Mouse (Mus musculus): Measurements from ENCODE around the gene Rapgef1. TPM values are rescaled to one million over a fixed set of nuclear protein-coding genes. Genes with fewer than 3 reads are reported as not detected.

Rapgef1 gene
- polyA plus RNA-seq, 1 experiment from 2014 or later, result 11.6 TPM

GRCm38 (mm10) chr2:29666589-29666988, 47.1 kb downstream of the Rapgef1 start:
- peaks cover 74% of the 10 kb centered on the region for H3K4me1 ChIP-seq (replicated peaks)
- no peaks in the 10 kb centered on the region for H3K36me3 ChIP-seq
- WGBS, result 9% methylated on average over 7 of the region's 7 CpGs
- H3K9ac ChIP-seq, result no peak overlapping the region
- no peaks in the 10 kb centered on the region for H3K9me3 ChIP-seq (replicated peaks)
- H3K27ac ChIP-seq, result peak overlapping the region; percentile 42
- H3K27me3 ChIP-seq, result no peaks in the 10 kb centered on the region
- H3K4me3 ChIP-seq, result no peak overlapping the region
- ATAC-seq (replicated peaks; ENCODE audit: insufficient number of reproducible peaks, insufficient read depth, low FRiP score, low read depth), result peak; percentile 41; the same call in 1 of the 2 replicates
- peak overlapping the region; percentile 24; the same call in 1 of the 2 replicates for H3K4me2 ChIP-seq

- H3K36me3 ChIP-seq, result no peaks in the 10 kb centered on the region
- no peak for ATAC-seq (replicated peaks; ENCODE audit: insufficient number of reproducible peaks, insufficient read depth, low FRiP score, low read depth)
- H3K9me3 ChIP-seq (replicated peaks), result no peaks in the 10 kb centered on the region
- WGBS, result 76% methylated on average over 4 of the region's 4 CpGs
- no peak overlapping the region for H3K4me3 ChIP-seq
- H3K9ac ChIP-seq, result 0 out of 2 replicates have a peak overlapping the region, but pooled peaks have one; percentile 0
- H3K4me1 ChIP-seq (replicated peaks), result peaks cover 74% of the 10 kb centered on the region
- H3K27ac ChIP-seq, result peak overlapping the region; percentile 42; the same call in 1 of the 2 replicates
- peak overlapping the region; percentile 24; the same call in 1 of the 2 replicates for H3K4me2 ChIP-seq
- no peaks in the 10 kb centered on the region for H3K27me3 ChIP-seq
These were observed 47.6 kb downstream of the Rapgef1 start for GRCm38 (mm10) chr2:29667109-29667508.

- H3K4me1 ChIP-seq (replicated peaks), result peaks cover 74% of the 10 kb centered on the region
- H3K4me3 ChIP-seq, result no peak overlapping the region
- H3K27ac ChIP-seq, result no peak overlapping the region
- H3K9ac ChIP-seq, result no peak overlapping the region
- ATAC-seq (replicated peaks; ENCODE audit: insufficient number of reproducible peaks, insufficient read depth, low FRiP score, low read depth), result no peak
- H3K9me3 ChIP-seq (replicated peaks), result no peaks in the 10 kb centered on the region
- no peaks in the 10 kb centered on the region for H3K36me3 ChIP-seq
- WGBS, result 76% methylated on average over 7 of the region's 7 CpGs
- no peak overlapping the region for H3K4me2 ChIP-seq
- H3K27me3 ChIP-seq, result no peaks in the 10 kb centered on the region
These were observed 48.6 kb downstream of the Rapgef1 start for GRCm38 (mm10) chr2:29668011-29668691.

GRCm38 (mm10) chr2:29668963-29669362, 49.4 kb downstream of the Rapgef1 start:
- Histone ChIP-seq H3K4me2 (no peak overlapping the region), H3K36me3 (no peaks in the 10 kb centered on the region), H3K9me3 (replicated peaks) (no peaks in the 10 kb centered on the region), H3K4me1 (replicated peaks) (peaks cover 67% of the 10 kb centered on the region), H3K4me3 (no peak overlapping the region), H3K27ac (no peak overlapping the region), H3K9ac (no peak overlapping the region), H3K27me3 (no peaks in the 10 kb centered on the region)
- 86% methylated on average over 4 of the region's 4 CpGs for WGBS
- no peak for ATAC-seq (replicated peaks; ENCODE audit: insufficient number of reproducible peaks, insufficient read depth, low FRiP score, low read depth)

GRCm38 (mm10) chr2:29669711-29670110, 50.2 kb downstream of the Rapgef1 start:
- H3K4me3 ChIP-seq, result no peak overlapping the region
- H3K27me3 ChIP-seq, result no peaks in the 10 kb centered on the region
- H3K9me3 ChIP-seq (replicated peaks), result no peaks in the 10 kb centered on the region
- no peak overlapping the region for H3K4me2 ChIP-seq
- no peak for ATAC-seq (replicated peaks; ENCODE audit: insufficient number of reproducible peaks, insufficient read depth, low FRiP score, low read depth)
- H3K4me1 ChIP-seq (replicated peaks), result peaks cover 71% of the 10 kb centered on the region
- no peak overlapping the region for H3K9ac ChIP-seq
- peak overlapping the region; percentile 63; the same call in 1 of the 2 replicates for H3K27ac ChIP-seq
- no peaks in the 10 kb centered on the region for H3K36me3 ChIP-seq

GRCm38 (mm10) chr2:29670231-29670991, 50.9 kb downstream of the Rapgef1 start:
- H3K4me1 ChIP-seq (replicated peaks), result peaks cover 73% of the 10 kb centered on the region
- WGBS, result 28% methylated on average over 9 of the region's 9 CpGs
- peak overlapping the region; percentile 63 for H3K27ac ChIP-seq
- no peak overlapping the region for H3K9ac ChIP-seq
- H3K4me3 ChIP-seq, result no peak overlapping the region
- peak; percentile 25 for ATAC-seq (replicated peaks; ENCODE audit: insufficient number of reproducible peaks, insufficient read depth, low FRiP score, low read depth)
- H3K27me3 ChIP-seq, result no peaks in the 10 kb centered on the region
- no peaks in the 10 kb centered on the region for H3K9me3 ChIP-seq (replicated peaks)
- H3K4me2 ChIP-seq, result peak overlapping the region; percentile 30
- no peaks in the 10 kb centered on the region for H3K36me3 ChIP-seq

GRCm38 (mm10) chr2:29671374-29671773, 51.9 kb downstream of the Rapgef1 start:
- H3K9ac ChIP-seq, result no peak overlapping the region
- H3K4me2 ChIP-seq, result peak overlapping the region; percentile 30; the same call in 1 of the 2 replicates
- H3K4me1 ChIP-seq (replicated peaks), result peaks cover 73% of the 10 kb centered on the region
- no peaks in the 10 kb centered on the region for H3K36me3 ChIP-seq
- H3K4me3 ChIP-seq, result no peak overlapping the region
- WGBS, result 55% methylated on average over 4 of the region's 4 CpGs
- no peak for ATAC-seq (replicated peaks; ENCODE audit: insufficient number of reproducible peaks, insufficient read depth, low FRiP score, low read depth)
- no peaks in the 10 kb centered on the region for H3K9me3 ChIP-seq (replicated peaks)
- no peaks in the 10 kb centered on the region for H3K27me3 ChIP-seq
- peak overlapping the region; percentile 63 for H3K27ac ChIP-seq

GRCm38 (mm10) chr2:29671856-29672255, 52.3 kb downstream of the Rapgef1 start:
- H3K36me3 ChIP-seq, result no peaks in the 10 kb centered on the region
- H3K4me3 ChIP-seq, result no peak overlapping the region
- no peaks in the 10 kb centered on the region for H3K27me3 ChIP-seq
- no peak for ATAC-seq (replicated peaks; ENCODE audit: insufficient number of reproducible peaks, insufficient read depth, low FRiP score, low read depth)
- H3K4me1 ChIP-seq (replicated peaks), result peaks cover 71% of the 10 kb centered on the region
- H3K27ac ChIP-seq, result 0 out of 2 replicates have a peak overlapping the region, but pooled peaks have one; percentile 63
- no peak overlapping the region for H3K9ac ChIP-seq
- WGBS, result 85% methylated on average over 3 of the region's 3 CpGs
- H3K9me3 ChIP-seq (replicated peaks), result no peaks in the 10 kb centered on the region
- H3K4me2 ChIP-seq, result no peak overlapping the region

GRCm38 (mm10) chr2:29672746-29673536, 53.4 kb downstream of the Rapgef1 start:
- H3K4me2 ChIP-seq, result no peak overlapping the region
- no peak overlapping the region for H3K4me3 ChIP-seq
- ATAC-seq (replicated peaks; ENCODE audit: insufficient number of reproducible peaks, insufficient read depth, low FRiP score, low read depth), result no peak
- H3K27ac ChIP-seq, result no peak overlapping the region
- 70% methylated on average over 7 of the region's 7 CpGs for WGBS
- no peaks in the 10 kb centered on the region for H3K27me3 ChIP-seq
- H3K9ac ChIP-seq, result no peak overlapping the region
- no peaks in the 10 kb centered on the region for H3K9me3 ChIP-seq (replicated peaks)
- no peaks in the 10 kb centered on the region for H3K36me3 ChIP-seq
- peaks cover 60% of the 10 kb centered on the region for H3K4me1 ChIP-seq (replicated peaks)

GRCm38 (mm10) chr2:29674087-29674486, 54.6 kb downstream of the Rapgef1 start:
- no peak overlapping the region for H3K4me3 ChIP-seq
- H3K27me3 ChIP-seq, result no peaks in the 10 kb centered on the region
- no peak overlapping the region for H3K27ac ChIP-seq
- WGBS, result 85% methylated on average over 11 of the region's 11 CpGs
- H3K36me3 ChIP-seq, result peaks cover 2% of the 10 kb centered on the region; the same call in 1 of the 2 replicates
- H3K9ac ChIP-seq, result no peak overlapping the region
- H3K4me1 ChIP-seq (replicated peaks), result peaks cover 58% of the 10 kb centered on the region
- no peak overlapping the region for H3K4me2 ChIP-seq
- no peaks in the 10 kb centered on the region for H3K9me3 ChIP-seq (replicated peaks)
- ATAC-seq (replicated peaks; ENCODE audit: insufficient number of reproducible peaks, insufficient read depth, low FRiP score, low read depth), result no peak

GRCm38 (mm10) chr2:29674545-29674944, 55.0 kb downstream of the Rapgef1 start:
- peaks cover 56% of the 10 kb centered on the region for H3K4me1 ChIP-seq (replicated peaks)

More at GRCm38 (mm10) chr2:29674545-29674944, 55.0 kb downstream of the Rapgef1 start:
- H3K9me3 ChIP-seq (replicated peaks), result no peaks in the 10 kb centered on the region
- no peak overlapping the region for H3K4me2 ChIP-seq
- H3K4me3 ChIP-seq, result no peak overlapping the region
- WGBS, result 71% methylated on average over 2 of the region's 2 CpGs
- H3K27ac ChIP-seq, result no peak overlapping the region
- ATAC-seq (replicated peaks; ENCODE audit: insufficient number of reproducible peaks, insufficient read depth, low FRiP score, low read depth), result no peak
- H3K27me3 ChIP-seq, result no peaks in the 10 kb centered on the region
- H3K36me3 ChIP-seq, result peaks cover 6% of the 10 kb centered on the region; the same call in 1 of the 2 replicates
- no peak overlapping the region for H3K9ac ChIP-seq
